In the genomic region with DNA sequence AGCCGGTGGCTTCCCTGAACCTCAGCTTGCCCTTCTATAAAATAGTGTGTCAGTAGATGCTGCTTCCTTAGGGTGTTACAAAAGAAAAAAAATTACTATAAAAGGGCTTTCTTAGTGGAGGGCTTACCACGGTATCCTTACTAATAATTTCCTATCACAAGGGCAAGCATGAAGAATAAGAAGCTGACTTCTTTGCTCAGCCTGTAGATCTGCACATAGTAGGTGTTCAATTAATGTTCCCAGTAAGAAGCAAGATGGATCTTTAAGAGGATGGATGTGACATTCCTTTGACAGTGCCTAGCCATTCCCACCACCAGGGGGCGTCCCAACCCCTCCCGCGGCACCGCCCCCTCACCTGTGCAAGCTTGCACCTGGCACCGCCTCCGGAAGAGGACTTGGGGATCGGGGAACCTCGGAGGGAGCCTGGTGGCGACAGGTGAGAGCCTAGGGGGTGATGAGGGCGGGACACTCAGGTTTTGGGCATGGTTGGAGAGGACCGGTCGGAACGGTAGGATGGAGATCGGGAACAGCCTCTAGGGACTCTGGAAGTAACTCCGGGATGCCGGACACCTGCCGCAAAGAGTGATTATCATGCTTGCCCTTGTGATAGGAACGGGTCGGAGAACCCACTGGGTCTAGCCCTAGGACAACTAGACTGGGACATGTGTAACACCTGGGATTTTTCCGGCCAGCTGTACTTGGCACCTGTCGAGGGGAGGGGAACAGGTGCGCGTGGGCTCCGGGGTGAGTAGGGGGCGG, we compare ENCODE assay signal across 8 mouse cellular contexts. TPM values are rescaled to one million over a fixed set of nuclear protein-coding genes. Genes with fewer than 3 reads are reported as not detected.
A peak's percentile ranks its signal among the peaks of the same experiment; 100 is the strongest.
DNase-seq lines count a peak whose midpoint lies in the region; ATAC-seq and TF ChIP-seq lines count a peak whose summit lies in the region.

A gene (plus strand): TSS at position 390 of the 759 bp plus-strand sequence.

- in situ Hi-C loops in ES-E14 (cut with MboI; ENCODE audit: low sequenced_read_pairs in 2 of 2, unreplicated experiment in 2 of 2), result no loop called here

- peaks cover 37% of the 10 kb centered on the region for H3K27me3 ChIP-seq in kidney, embryonic 14.5 days (ENCODE audit: control insufficient read depth, insufficient read depth, low read length)
- peaks cover 11% of the 10 kb centered on the region for H3K27me3 ChIP-seq in lung, embryonic 16.5 days (ENCODE audit: control insufficient read depth, insufficient read depth, low read depth, low read length)

- no peak within 1 kb of the TSS; the same call in 1 of the 2 replicates for H3K9ac ChIP-seq in ES-E14 (ENCODE audit: insufficient read depth, low read depth, low read length, poor library complexity, severe bottlenecking)
- H3K9ac ChIP-seq in kidney, embryonic 14.5 days (ENCODE audit: low read depth, low read length), result no peak within 1 kb of the TSS; the same call in 1 of the 2 replicates
- peak within 1 kb of the TSS; percentile 51 for H3K9ac ChIP-seq in lung, embryonic 16.5 days (ENCODE audit: low read length)

- H3K36me3 ChIP-seq in ES-E14 (ENCODE audit: control insufficient read depth, insufficient read depth, low read length, poor library complexity, severe bottlenecking), result no peaks in the 10 kb centered on the region
- no peaks in the 10 kb centered on the region for H3K36me3 ChIP-seq in kidney, embryonic 14.5 days (ENCODE audit: control insufficient read depth, insufficient read depth, low read length)
- H3K36me3 ChIP-seq in lung, embryonic 16.5 days (ENCODE audit: control insufficient read depth, insufficient read depth, low read length), result no peaks in the 10 kb centered on the region

- WGBS in kidney, embryonic 14.5 days, result 5% methylated on average over 27 of the region's 27 CpGs
- 5% methylated on average over 27 of the region's 27 CpGs for WGBS in lung, embryonic 16.5 days

- H3K9me3 ChIP-seq in ES-E14 (ENCODE audit: control insufficient read depth, insufficient read depth, low read depth, low read length), result no peaks in the 10 kb centered on the region
- no peaks in the 10 kb centered on the region for H3K9me3 ChIP-seq in kidney, embryonic 14.5 days (ENCODE audit: control insufficient read depth, low read length)
- no peaks in the 10 kb centered on the region for H3K9me3 ChIP-seq in lung, embryonic 16.5 days (ENCODE audit: control insufficient read depth, low read length)

- H3K4me3 ChIP-seq in ES-E14 (ENCODE audit: insufficient read depth in 1 of 2, low read depth in 1 of 2, low read length in 2 of 2, poor library complexity in 1 of 2, severe bottlenecking in 1 of 2), result peak within 1 kb of the TSS; percentile 64 to 70
- peak within 1 kb of the TSS; percentile 27 for H3K4me3 ChIP-seq in kidney, embryonic 14.5 days (ENCODE audit: low read length)
- H3K4me3 ChIP-seq in lung, embryonic 16.5 days (ENCODE audit: low read length), result peak within 1 kb of the TSS; percentile 47

- no peak within 1 kb of the TSS for H3K27ac ChIP-seq in ES-E14 (ENCODE audit: insufficient read depth, low read depth, low read length, poor library complexity, severe bottlenecking)
- H3K27ac ChIP-seq in kidney, embryonic 14.5 days (ENCODE audit: low read depth, low read length), result no peak within 1 kb of the TSS
- H3K27ac ChIP-seq in lung, embryonic 16.5 days (ENCODE audit: low read length), result peak within 1 kb of the TSS; percentile 26; the same call in 1 of the 2 replicates

- peak; percentile 22; the same call in 1 of the 2 replicates for ATAC-seq in erythroblast, adult 5-6 weeks (replicated peaks; ENCODE audit: low FRiP score, poor library complexity, severe bottlenecking)
- ATAC-seq in kidney, embryonic 14.5 days (ENCODE audit: low FRiP score, low TSS enrichment), result 0 out of 2 replicates have a peak, but pooled peaks have one; percentile 11
- peak; percentile 66 for ATAC-seq in lung, embryonic 16.5 days (ENCODE audit: low read depth)

- H3K4me1 ChIP-seq in ES-E14 (ENCODE audit: control insufficient read depth in 2 of 2, insufficient read depth in 2 of 2, low read length in 2 of 2, poor library complexity in 1 of 2), result peaks cover 0 to 8% of the 10 kb centered on the region in 2 experiments; a peak in 1 of 4 replicates
- H3K4me1 ChIP-seq in kidney, embryonic 14.5 days (ENCODE audit: control insufficient read depth, insufficient read depth, low read length), result no peaks in the 10 kb centered on the region; the same call in 1 of the 2 replicates
- H3K4me1 ChIP-seq in lung, embryonic 16.5 days (replicated peaks; ENCODE audit: control insufficient read depth, insufficient read depth, low read length), result peaks cover 2% of the 10 kb centered on the region; the same call in 1 of the 2 replicates

- DNase-seq in gastrocnemius, adult 18-20 months (ENCODE audit: low spot score), result peak; percentile 28
- DNase-seq in gastrocnemius, postnatal 4 days (ENCODE audit: low spot score in 2 of 2), result no peak
- DNase-seq in ES-E14 (ENCODE audit: low read depth, low spot score), result no peak
- DNase-seq in urinary bladder, adult 2 months (ENCODE audit: low spot score), result peak; percentile 79
- no peak for DNase-seq in layer of hippocampus, adult 18-20 months (ENCODE audit: low spot score in 2 of 2)

- peak within 1 kb of the TSS; percentile 43 for H3K4me2 ChIP-seq in kidney, embryonic 14.5 days (replicated peaks; ENCODE audit: low read depth, low read length)
- peak within 1 kb of the TSS; percentile 59 for H3K4me2 ChIP-seq in lung, embryonic 16.5 days (ENCODE audit: low read depth, low read length)

TF ChIP-seq in ES-E14, 5 proteins besides CTCF, POLR2A, EP300 and RAD21:
- no peak for TF ChIP-seq HCFC1 (IDR thresholded peaks at IDR 0.05; ENCODE audit: borderline replicate concordance, insufficient read depth, low read length)
- no peak for TF ChIP-seq ZC3H11A (IDR thresholded peaks at IDR 0.05; ENCODE audit: borderline replicate concordance, low read depth, low read length)
- no peak for TF ChIP-seq ZNF384 (IDR thresholded peaks at IDR 0.05; ENCODE audit: low read depth, low read length)
- no peak for TF ChIP-seq CHD2 (IDR thresholded peaks at IDR 0.05; ENCODE audit: low read depth, low read length)

RNA-seq across cellular contexts. Expression of the gene that starts here (rescaled TPM):
- total RNA-seq in gastrocnemius, adult 18-20 months (2021), result not detected
- total RNA-seq in gastrocnemius, postnatal 4 days (2021), result not detected
- total RNA-seq in ES-E14 (2012; rRNA removed), result 1.1 and 2.9 TPM in 2 replicates
- not detected in 2 replicates for total RNA-seq in erythroblast, adult 5-6 weeks (2015; ENCODE audit: low replicate concordance)
- total RNA-seq in erythroblast, adult 5-6 weeks (2017; ENCODE audit: low replicate concordance), result not detected in 2 replicates
- 0.76 and 1.2 TPM in 2 replicates for polyA plus RNA-seq in kidney, embryonic 14.5 days (2014; fragmentation: Nextera tagmentation; extraction: Ambion mirVana)
- polyA plus RNA-seq in lung, embryonic 16.5 days (2015; fragmentation: Nextera tagmentation; extraction: Ambion mirVana), result 4.3 and 4.7 TPM in 2 replicates
- polyA plus RNA-seq in urinary bladder, adult 2 months (2012; rRNA removed), result 9.2 and 11.7 TPM in 2 replicates
- not detected for total RNA-seq in layer of hippocampus, adult 18-20 months (2021)

Comparison
In these comparisons a context has a peak if more than half of its experiments do, and no peak if none do; other contexts are left out.
1. Peak in DNase-seq in gastrocnemius, adult 18-20 months; RNA of the gene not detected or under 1 TPM.
2. Peak in ATAC-seq in erythroblast, adult 5-6 weeks; RNA of the gene not detected or under 1 TPM.
3. ATAC-seq: peak in every context shown above with its lines; median percentile 66 in lung, embryonic 16.5 days; 22 in erythroblast, adult 5-6 weeks; 11 in kidney, embryonic 14.5 days.